Mouse (Mus musculus): ENCODE results near the gene Gm21188. TPM values are rescaled to one million over a fixed set of nuclear protein-coding genes. Genes with fewer than 3 reads are reported as not detected.

Gene Gm21188
- polyA plus RNA-seq, 1 experiment from 2014 or later, result not detected

Other genes with a start within 250 kb of the Gm21188 start
- not detected in 2 replicates for gene AF067063, start 222.0 kb downstream of the Gm21188 start, polyA plus RNA-seq (2015; fragmentation: Nextera tagmentation; extraction: Ambion mirVana)
- not detected in 2 replicates for gene D13Ertd608e, start 216.2 kb downstream of the Gm21188 start, polyA plus RNA-seq (2015; fragmentation: Nextera tagmentation; extraction: Ambion mirVana)
- gene Tcstv1, start 157.4 kb downstream of the Gm21188 start, polyA plus RNA-seq (2015; fragmentation: Nextera tagmentation; extraction: Ambion mirVana), result not detected in 2 replicates
- gene Gm21761, start 122.9 kb downstream of the Gm21188 start, polyA plus RNA-seq (2015; fragmentation: Nextera tagmentation; extraction: Ambion mirVana), result not detected in 2 replicates
- gene B020031M17Rik, start 101.4 kb downstream of the Gm21188 start, polyA plus RNA-seq (2015; fragmentation: Nextera tagmentation; extraction: Ambion mirVana), result not detected in 2 replicates
- not detected in 2 replicates for gene Gm36079, start 25.2 kb downstream of the Gm21188 start, polyA plus RNA-seq (2015; fragmentation: Nextera tagmentation; extraction: Ambion mirVana)
- gene Gm20767, start 88.1 kb upstream of the Gm21188 start, polyA plus RNA-seq (2015; fragmentation: Nextera tagmentation; extraction: Ambion mirVana), result not detected in 2 replicates
- not detected in 2 replicates for gene Gm21818, start 120.2 kb upstream of the Gm21188 start, polyA plus RNA-seq (2015; fragmentation: Nextera tagmentation; extraction: Ambion mirVana)
- not detected in 2 replicates for gene Gm21762, start 163.8 kb upstream of the Gm21188 start, polyA plus RNA-seq (2015; fragmentation: Nextera tagmentation; extraction: Ambion mirVana)
- gene Gm21731, start 186.9 kb upstream of the Gm21188 start, polyA plus RNA-seq (2015; fragmentation: Nextera tagmentation; extraction: Ambion mirVana), result not detected in 2 replicates
- gene AF067061, start 210.9 kb upstream of the Gm21188 start, polyA plus RNA-seq (2015; fragmentation: Nextera tagmentation; extraction: Ambion mirVana), result not detected in 2 replicates
- not detected in 2 replicates for gene BC147527, start 248.2 kb upstream of the Gm21188 start, polyA plus RNA-seq (2015; fragmentation: Nextera tagmentation; extraction: Ambion mirVana)

All from forebrain, embryonic 13.5 days (tissue).